Mouse (Mus musculus): ENCODE results near the gene Tfip11.

Tfip11 gene

DNA sequence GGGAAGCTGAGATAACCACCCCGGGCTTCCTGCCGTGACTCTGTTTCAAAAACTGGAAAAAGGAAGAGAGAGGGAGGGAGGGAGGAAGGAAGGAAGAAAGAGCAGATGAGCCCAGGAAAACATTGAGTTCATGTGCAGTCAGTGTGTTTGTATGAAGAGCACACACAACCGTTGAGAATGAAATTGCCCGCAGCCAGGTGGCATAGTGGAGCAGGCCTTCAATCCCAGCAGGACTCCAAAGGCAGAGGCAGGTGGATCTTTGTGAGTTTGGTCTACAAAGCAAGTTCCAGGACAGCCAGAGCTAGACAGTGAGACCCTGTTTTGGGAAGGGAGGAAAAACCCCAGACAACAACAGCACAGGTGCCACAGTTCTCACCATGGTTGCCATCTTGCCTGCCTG, 41.2 kb downstream of the Tfip11 start:
- no peak for DNase-seq

DNA sequence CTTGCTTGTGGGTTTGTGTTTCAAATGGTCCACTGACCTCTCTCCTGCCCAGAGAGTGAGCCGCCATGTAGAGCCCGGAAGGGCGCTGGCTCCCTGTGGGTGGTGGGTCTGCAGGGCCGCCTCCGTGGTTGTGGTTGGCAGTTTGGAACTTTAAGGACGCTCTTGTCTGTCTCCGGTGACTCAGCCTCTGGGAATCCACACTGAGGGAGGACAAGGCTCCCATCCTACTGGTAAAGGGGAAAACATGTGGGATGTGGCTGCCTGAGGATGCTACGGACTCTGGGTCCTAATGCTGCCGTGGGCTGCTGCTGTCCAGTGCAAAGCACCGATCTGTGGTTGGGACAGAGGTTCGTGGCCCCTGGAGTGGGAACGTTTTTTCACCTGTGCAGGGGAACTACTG, 41.8 kb downstream of the Tfip11 start:
- DNase-seq: no peak

DNA sequence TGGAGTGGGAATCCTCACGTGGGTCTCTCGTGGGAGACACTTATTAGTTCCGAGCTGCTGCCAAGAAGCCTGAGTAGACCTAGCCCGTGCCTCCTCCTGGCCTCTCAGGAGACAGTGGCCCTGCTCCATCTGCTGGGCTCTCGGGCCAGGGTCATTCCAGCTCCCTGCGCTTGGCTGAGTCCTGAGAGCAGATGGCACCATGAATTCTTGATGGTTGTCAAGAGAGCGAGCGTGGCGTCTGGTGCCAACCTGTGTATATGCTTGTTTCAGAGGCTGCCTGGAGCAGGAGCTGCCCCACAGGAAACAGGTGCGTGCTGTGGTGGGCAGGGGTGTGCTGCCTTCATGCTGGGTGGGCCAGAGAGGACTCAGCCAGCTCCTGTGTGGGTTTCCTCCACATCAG, 42.5 kb downstream of the Tfip11 start:
- DNase-seq: no peak

DNA sequence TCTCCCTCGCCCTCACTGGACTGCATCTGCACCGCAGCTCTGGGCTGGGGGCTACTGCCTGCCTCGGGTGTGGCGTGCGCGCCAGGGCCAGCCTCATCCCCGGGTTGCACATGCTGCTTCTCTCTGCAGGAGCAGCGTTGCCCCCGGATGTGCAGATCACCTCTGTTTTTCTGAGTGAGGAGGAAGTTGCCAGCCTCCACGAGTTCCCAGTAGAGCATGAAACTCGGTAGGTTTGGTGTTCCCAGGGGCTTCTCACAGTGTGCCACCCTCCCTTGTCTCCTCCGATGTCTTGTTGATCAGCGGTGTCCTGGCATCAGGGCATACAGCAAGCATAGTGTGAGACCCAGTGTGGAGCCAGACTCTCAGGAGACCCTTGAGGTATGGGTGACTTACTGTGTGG, 43.2 kb downstream of the Tfip11 start:
- DNase-seq: no peak

DNA sequence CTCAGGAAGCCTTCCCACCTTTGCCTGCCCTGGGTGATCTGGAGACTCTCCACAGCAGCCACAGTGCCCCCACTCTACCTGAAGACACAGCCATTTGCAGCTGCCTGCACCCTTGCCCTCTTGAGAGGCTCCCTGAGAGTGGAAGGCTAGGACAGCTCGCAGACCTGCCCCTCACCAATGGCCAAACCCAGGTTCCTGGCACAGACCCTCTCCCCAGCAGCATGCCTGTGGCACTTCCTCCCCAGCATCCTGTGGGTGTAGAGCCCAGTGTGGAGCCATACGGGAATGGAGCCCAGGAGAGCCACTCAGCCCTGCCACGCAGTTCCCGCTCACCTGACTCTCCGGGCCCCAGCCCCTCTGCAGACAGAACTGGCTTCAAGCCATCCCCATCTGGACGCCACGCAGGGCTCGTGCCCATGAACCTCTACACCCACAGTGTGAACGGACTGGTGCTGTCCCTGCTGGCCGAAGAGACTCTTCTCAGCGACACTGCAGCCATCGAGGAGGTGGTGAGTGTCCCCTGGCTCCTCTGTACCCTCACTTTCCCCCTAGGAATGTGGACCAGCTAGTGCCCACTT, 44.2 kb downstream of the Tfip11 start:
- DNase-seq: no peak

DNA sequence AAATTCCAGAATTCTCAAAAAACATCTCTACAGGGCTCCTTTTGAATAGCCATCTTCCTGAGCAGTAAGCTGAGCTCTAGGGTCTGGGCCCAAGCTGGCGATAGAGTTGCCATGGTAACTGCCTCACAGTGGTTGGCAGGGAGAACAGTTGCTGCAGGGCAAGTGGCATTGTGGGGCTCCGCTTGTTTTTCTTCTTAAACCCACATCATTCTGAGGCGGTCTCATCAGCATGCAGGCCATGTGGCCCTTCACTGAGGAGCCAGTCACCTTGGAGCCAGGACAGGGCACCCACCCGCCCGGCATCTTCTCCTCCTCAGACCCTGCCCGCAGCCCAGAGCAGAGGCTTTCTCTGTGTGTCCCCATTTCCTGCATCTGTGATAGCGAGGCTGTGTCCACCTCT, 45.8 kb downstream of the Tfip11 start:
- no peak for DNase-seq

DNA sequence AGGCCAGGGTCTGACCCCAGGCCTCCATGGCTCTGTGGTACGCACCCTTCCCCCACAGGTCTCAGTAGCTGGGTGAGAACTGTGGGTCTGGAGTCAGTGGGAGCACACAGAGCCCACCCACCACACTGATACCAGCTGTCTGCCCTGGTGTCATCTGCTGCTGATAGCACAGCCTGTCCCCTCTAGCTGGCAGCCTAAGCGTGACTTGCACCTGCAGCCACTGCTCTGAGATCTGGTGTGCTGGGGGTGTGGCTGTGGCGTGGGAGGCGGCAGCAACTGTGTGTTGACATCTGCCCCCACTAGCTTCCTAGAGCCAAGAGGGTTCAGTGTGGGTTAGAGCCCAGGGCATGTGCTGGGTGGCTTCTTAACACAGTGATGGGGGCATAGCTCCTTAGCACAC, 50.0 kb downstream of the Tfip11 start:
- no peak for DNase-seq

DNA sequence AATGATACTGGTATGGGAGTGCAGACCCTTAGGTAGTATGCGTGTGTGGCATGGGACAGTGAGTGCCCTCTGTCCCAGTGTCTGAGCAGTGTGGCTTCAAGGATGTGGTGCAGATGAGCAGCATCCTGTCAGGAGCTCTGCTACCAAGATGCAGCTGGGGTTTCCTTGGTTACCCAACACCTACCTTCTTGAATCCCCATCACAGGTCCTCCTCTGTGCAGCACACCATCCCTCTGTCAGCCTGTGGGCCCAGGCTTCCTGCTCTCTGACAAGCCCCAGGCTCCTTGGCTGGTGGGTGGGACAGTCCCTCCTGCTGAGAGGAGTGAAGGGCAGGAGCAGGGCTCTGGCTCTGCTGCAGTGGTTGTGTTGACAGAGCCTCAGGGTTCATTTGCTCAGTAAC, 51.2 kb downstream of the Tfip11 start:
- DNase-seq: no peak

DNA sequence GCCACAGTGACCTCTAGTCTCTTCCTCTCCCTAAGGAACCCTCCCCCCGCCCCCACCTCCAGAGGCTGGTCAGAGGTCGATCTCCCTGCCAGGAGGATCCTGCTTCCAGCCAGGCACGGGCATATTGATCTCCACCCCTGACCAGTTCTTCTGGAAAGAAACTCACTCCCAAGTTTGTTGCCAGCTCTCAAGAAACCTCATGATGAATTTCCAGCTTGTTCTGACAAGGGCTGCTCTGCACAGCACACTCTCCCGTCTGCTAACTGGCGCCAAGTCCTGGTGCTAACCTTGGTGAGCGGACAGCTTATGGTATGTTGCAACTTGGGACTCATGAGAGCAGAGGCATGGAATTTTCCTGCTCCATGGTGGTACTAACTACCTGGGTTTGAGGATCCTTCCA, 52.6 kb downstream of the Tfip11 start:
- DNase-seq: no peak

DNA sequence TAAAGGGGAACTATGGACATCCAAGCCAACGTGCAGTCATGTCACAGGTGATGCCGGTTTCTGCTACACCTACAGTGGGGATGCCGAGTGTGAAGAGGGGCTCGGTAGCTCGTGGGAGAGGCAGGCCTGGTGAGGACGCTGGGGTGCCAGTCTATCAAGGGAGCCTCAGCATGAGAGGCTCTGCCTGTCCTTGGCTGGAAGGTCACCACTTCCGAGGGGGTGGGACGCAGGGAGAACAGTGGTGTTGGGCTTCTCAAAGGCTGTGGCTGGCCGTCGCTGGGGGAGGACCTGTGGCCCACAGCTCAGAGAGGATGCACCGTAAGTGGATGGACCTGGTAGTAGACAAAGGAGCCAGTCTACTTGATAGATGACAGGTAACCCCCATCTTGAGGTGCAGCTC, 55.0 kb downstream of the Tfip11 start:
- DNase-seq: no peak

DNA sequence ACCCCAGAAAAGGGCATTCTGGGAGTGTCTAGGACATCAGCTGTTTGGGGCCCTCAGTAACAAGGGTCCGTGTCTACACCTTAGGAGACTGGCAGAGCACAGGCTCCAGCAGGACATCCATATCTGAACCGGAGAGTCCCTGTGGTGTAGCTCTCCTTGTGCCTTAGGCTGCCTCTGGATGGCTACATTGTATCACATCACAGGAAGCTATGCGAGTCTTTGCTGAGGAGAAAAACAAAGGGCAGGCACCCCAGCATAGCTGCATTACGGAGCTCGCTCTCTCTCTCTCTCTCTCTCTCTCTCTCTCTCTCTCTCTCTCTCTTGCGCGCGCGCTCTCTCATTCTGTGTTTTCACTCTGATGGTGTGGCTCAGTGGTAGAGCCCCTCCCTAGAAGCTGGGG, 55.9 kb downstream of the Tfip11 start:
- no peak for DNase-seq

DNA sequence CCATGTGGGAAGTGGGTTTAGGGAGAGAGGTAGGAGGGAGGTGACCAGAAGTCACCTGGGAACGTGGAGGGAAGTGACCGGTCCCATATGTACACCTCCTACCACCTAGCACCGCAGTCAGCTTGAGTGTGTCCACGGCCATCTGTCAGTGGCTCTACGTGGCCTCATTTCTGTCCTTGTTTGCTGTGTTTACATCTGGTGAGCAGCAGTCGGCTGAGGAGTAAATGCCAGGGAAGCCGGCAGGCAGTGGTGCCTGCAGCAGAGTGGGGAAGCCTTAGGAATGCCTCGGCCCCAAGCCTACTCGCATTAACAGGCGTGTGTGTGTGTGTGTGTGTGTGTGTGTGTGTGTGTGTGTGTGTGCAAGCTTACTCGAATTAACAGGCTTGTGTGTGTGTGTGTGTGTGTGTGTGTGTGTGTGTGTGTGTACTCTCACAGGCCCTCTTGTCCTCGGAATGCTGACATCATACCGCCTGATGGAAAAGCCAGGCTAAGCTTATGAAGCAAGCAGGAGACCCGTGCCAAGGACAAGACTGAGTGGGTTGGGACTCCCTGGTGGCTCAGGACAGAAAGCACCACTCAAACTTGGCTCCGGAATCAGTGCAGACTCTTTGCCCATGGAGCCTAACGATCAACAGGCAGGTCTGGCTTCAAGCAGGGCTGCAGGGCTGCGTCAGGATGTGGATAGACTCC, 56.6 kb downstream of the Tfip11 start:
- peak; percentile 81 for DNase-seq

DNA sequence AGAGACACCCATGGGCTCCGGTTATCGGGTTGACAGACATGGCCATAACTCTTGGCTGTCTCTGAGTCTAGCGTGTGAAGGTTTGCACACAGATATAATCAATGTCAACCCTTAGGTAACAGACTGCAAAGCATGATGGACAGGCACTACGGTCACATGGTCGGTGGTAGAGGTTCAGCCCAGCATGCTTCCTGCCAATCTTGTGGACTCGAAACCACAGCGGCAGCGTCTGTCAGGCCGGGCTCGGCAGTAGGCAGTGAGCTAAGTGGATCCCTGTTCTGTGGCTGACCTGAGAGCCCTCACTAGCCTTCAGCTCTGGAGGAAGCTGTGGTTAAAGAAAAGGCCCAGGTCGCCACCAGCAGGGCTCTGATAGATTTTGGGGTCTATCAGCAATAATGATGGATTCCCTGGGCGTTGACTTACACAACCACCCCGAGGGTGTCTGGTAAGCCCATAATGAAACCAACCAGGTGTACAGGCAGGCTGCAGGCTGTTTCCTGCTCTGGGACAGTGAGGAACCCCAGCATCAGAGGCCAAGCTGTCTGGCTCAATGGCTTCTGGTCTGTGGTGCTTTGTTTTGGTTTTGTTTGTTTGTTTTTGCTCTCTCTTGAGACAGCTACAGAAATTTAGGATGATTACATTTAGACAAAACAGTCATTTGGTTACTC, 58.8 kb downstream of the Tfip11 start:
- no peak for DNase-seq

DNA sequence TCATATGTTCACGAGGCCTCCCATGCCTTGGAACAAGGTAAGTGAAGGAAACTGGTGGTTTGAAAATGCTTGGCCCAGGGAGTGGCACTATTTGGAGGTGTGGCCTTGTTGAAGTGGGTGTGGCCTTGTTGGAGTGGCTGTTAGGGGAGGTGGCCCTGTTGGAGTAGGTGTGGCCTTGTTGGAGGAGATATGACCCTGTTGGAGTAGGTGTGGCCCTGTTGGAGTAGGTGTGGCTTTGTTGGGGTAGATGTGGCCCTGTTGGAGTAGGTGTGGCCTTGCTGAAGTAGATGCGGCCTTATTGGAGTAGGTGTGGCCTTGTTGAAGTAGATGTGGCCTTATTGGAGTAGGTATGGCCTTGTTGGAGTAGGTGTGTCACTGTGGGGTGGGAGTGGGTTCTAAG, 59.8 kb downstream of the Tfip11 start:
- DNase-seq: no peak

Data from lung, postnatal 10 days (tissue).